Mouse (Mus musculus): ENCODE data around the gene Tsen15.

DNA sequence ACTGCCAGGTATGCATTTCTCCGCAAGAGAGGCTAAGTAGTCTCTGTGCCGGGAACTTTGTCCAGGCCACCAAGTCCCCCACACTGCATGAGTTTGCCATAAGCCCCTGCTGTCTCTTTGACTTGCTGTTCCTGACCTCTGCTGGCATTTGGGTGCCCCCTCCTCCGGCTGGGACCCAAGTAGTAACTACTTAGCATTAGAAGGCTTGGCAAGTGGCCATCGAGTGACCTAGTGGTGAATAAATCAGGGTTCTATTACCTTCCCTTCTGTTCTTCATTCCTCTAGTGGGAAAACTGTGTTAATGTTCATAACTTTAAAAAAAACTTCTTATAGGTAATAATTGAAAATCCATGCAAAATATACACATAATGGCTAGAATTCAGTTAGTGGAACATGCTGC is 22.9 kb upstream of the Tsen15 start:
- TF ChIP-seq CTCF (IDR thresholded peaks at IDR 0.05; ENCODE audit: insufficient read depth, low read depth, low read length) (no peak), POLR2A (IDR thresholded peaks at IDR 0.05; ENCODE audit: insufficient read depth, low read depth, low read length) (no peak)
